Mouse (Mus musculus): Measurements from ENCODE around the gene Dnajc12. TPM values are rescaled to one million over a fixed set of nuclear protein-coding genes. Genes with fewer than 3 reads are reported as not detected.

The Dnajc12 gene
- total and polyA plus RNA-seq, 3 experiments: 2.9 to 7.3 TPM; not detected in 1

- DNase-seq (ENCODE audit: low read depth, low spot score): peak; percentile 95
- Histone ChIP-seq H3K27me3 (ENCODE audit: control insufficient read depth in 1 of 2, insufficient read depth in 2 of 2, low read length in 2 of 2) (no peaks in the 10 kb centered on the region), H3K27ac (ENCODE audit: control insufficient read depth, low read depth, low read length) (peak overlapping the region; percentile 76), H3K4me1 (ENCODE audit: control insufficient read depth in 1 of 2, insufficient read depth in 2 of 2, low read length in 2 of 2) (peaks cover 17 to 28% of the 10 kb centered on the region in 2 experiments), H3K4me3 (ENCODE audit: control insufficient read depth in 1 of 2, insufficient read depth in 1 of 2, low read depth in 2 of 2, low read length in 2 of 2) (peak overlapping the region; percentile 46 to 73), H3K79me2 (ENCODE audit: control insufficient read depth, insufficient read depth, low read length, poor library complexity) (no peaks in the 10 kb centered on the region; the same call in 1 of the 2 replicates), H3K9me3 (replicated peaks; ENCODE audit: insufficient read depth, low read length) (no peaks in the 10 kb centered on the region), H3K36me3 (ENCODE audit: control insufficient read depth in 1 of 2, insufficient read depth in 2 of 2, low read length in 2 of 2) (peaks cover 0 to 30% of the 10 kb centered on the region in 2 experiments; a peak in 2 of 4 replicates), H3K9ac (ENCODE audit: control insufficient read depth, low read depth, low read length, poor library complexity, severe bottlenecking) (peak overlapping the region; percentile 88)
- TF ChIP-seq TAL1 (IDR thresholded peaks at IDR 0.05; ENCODE audit: low read length) (no peak; the same call in 1 of the 2 replicates), CHD1 (IDR thresholded peaks at IDR 0.05; ENCODE audit: low read depth, low read length) (no peak), GATA1 (IDR thresholded peaks at IDR 0.05; ENCODE audit: low read depth, low read length) (no peak; the same call in 1 of the 2 replicates), MAFK (IDR thresholded peaks at IDR 0.05; ENCODE audit: borderline replicate concordance, low read depth, low read length) (peak; percentile 99), SIN3A (IDR thresholded peaks at IDR 0.05; ENCODE audit: low read length) (no peak), ELF1 (IDR thresholded peaks at IDR 0.05; ENCODE audit: low read depth, low read length) (peak; percentile 85), ZMIZ1 (IDR thresholded peaks at IDR 0.05; ENCODE audit: low read depth, low read length) (no peak), MXI1 (IDR thresholded peaks at IDR 0.05; ENCODE audit: low read depth, low read length) (no peak), CHD2 (IDR thresholded peaks at IDR 0.05; ENCODE audit: low read length) (no peak), HCFC1 (IDR thresholded peaks at IDR 0.05; ENCODE audit: low read depth, low read length) (0 out of 2 replicates have a peak, but pooled peaks have one; percentile 41), POLR2AphosphoS2 (IDR thresholded peaks at IDR 0.05; ENCODE audit: low read length) (no peak), SMC3 (IDR thresholded peaks at IDR 0.05; ENCODE audit: low read depth, low read length) (no peak), ETS1 (IDR thresholded peaks at IDR 0.05; ENCODE audit: low read depth, low read length) (no peak), RCOR1 (IDR thresholded peaks at IDR 0.05; ENCODE audit: low read depth, low read length) (no peak), NRF1 (IDR thresholded peaks at IDR 0.05; ENCODE audit: insufficient read depth, low read depth, low read length, poor library complexity, severe bottlenecking) (0 out of 2 replicates have a peak, but pooled peaks have one; percentile 30), UBTF (IDR thresholded peaks at IDR 0.05; ENCODE audit: borderline replicate concordance, insufficient read depth, low read depth, low read length) (no peak), TCF12 (IDR thresholded peaks at IDR 0.05; ENCODE audit: low read depth, low read length) (0 out of 2 replicates have a peak, but pooled peaks have one; percentile 22), USF1 (IDR thresholded peaks at IDR 0.05; ENCODE audit: low read depth, low read length) (no peak), GABPA (IDR thresholded peaks at IDR 0.05; ENCODE audit: low read depth, low read length) (no peak), ZNF384 (IDR thresholded peaks at IDR 0.05; ENCODE audit: low read depth, low read length) (peak; percentile 95), POLR2AphosphoS5 (IDR thresholded peaks at IDR 0.05; ENCODE audit: borderline replicate concordance, low read depth, low read length) (no peak), MYC (IDR thresholded peaks at IDR 0.05; ENCODE audit: low read depth, low read length) (no peak), CTCF (IDR thresholded peaks at IDR 0.05 in 2 of 3, conservative IDR thresholded peaks at IDR 0.05 in 1 of 3; ENCODE audit: control insufficient read depth in 1 of 3, insufficient read depth in 1 of 3, low read depth in 2 of 3, low read length in 3 of 3, poor library complexity in 1 of 3, severe bottlenecking in 1 of 3) (peak in 1 of 3 experiments; percentile 19; a peak in 2 of 6 replicates), MYB (IDR thresholded peaks at IDR 0.05; ENCODE audit: low read depth, low read length) (no peak), KAT2A (conservative IDR thresholded peaks at IDR 0.05; ENCODE audit: low read depth, low read length) (peak; percentile 61; the same call in 1 of the 2 replicates), EP300 (IDR thresholded peaks at IDR 0.05; ENCODE audit: low read depth in 1 of 2, low read length in 2 of 2) (no peak), ZKSCAN1 (IDR thresholded peaks at IDR 0.05; ENCODE audit: low read depth, low read length) (no peak), JUND (IDR thresholded peaks at IDR 0.05; ENCODE audit: low read depth, low read length) (no peak), TBP (IDR thresholded peaks at IDR 0.05; ENCODE audit: low read depth, low read length) (peak; percentile 100), MAX (IDR thresholded peaks at IDR 0.05; ENCODE audit: low read length) (no peak), MEF2A (IDR thresholded peaks at IDR 0.05; ENCODE audit: extremely low read depth, insufficient replicate concordance, low read depth, low read length, poor library complexity, severe bottlenecking) (no peak), POLR2A (IDR thresholded peaks at IDR 0.05; ENCODE audit: control insufficient read depth in 1 of 2, insufficient read depth in 1 of 2, low read depth in 1 of 2, low read length in 2 of 2, poor library complexity in 1 of 2) (no peak; a peak in 1 of 4 replicates)
Measured at GRCm38 (mm10) chr10:63429380-63429779, 47.1 kb downstream of the Dnajc12 start.
